Mouse (Mus musculus) G1E (cell line): Measurements from ENCODE around the gene Dck. TPM values are rescaled to one million over a fixed set of nuclear protein-coding genes. Genes with fewer than 3 reads are reported as not detected.

Experiments used
- ATAC-seq: 2 replicates; pipeline ENCODE4 v1.8.0; 2016; ENCODE audit warnings: mild to moderate bottlenecking; ENCODE audit not compliant: insufficient number of reproducible peaks, poor library complexity, low FRiP score, severe bottlenecking; ENCODE audit errors: extremely low read depth
- DNase-seq: peaks from one replicate; pipeline ENCODE4 v3.0.0; 2012; ENCODE audit warnings: low spot score
- H3K27me3 ChIP-seq: 2 replicates; pipeline ENCODE4 v1.6.1; 2012; ENCODE audit warnings: mild to moderate bottlenecking, low read length, inconsistent platforms; ENCODE audit not compliant: insufficient read depth
- H3K36me3 ChIP-seq: replicated peaks from 2 replicates; pipeline ENCODE3; 2012; ENCODE audit warnings: mild to moderate bottlenecking, inconsistent platforms
- H3K4me1 ChIP-seq: 2 replicates; pipeline ENCODE4 v1.6.1; 2012; ENCODE audit warnings: low read depth, low read length, inconsistent platforms, mixed read lengths; ENCODE audit not compliant: insufficient read depth
- H3K4me3 ChIP-seq: 2 replicates; pipeline ENCODE4 v1.5.1; 2012; ENCODE audit warnings: low read depth, mild to moderate bottlenecking, inconsistent platforms, low read length, moderate library complexity, mixed read lengths
- H3K9me3 ChIP-seq: replicated peaks from 2 replicates; pipeline ENCODE4 v1.6.1; 2012; ENCODE audit warnings: inconsistent platforms
- CTCF ChIP-seq: IDR thresholded peaks from 2 replicates; pipeline ENCODE4 v1.5.1; 2012; ENCODE audit warnings: low read depth, low read length, inconsistent platforms, mixed read lengths
- GATA1 ChIP-seq: IDR thresholded peaks from 2 replicates; pipeline ENCODE4 v1.6.1; 2012; ENCODE audit warnings: borderline replicate concordance, low read length, inconsistent platforms, mixed read lengths
- GATA2 ChIP-seq: IDR thresholded peaks from 2 replicates; pipeline ENCODE4 v1.6.1; 2012; ENCODE audit warnings: low read depth, low read length, inconsistent platforms, borderline replicate concordance
- POLR2AphosphoS5 ChIP-seq: IDR thresholded peaks from 2 replicates; pipeline ENCODE4 v1.6.1; 2012; ENCODE audit warnings: low read depth, low read length, inconsistent platforms; ENCODE audit not compliant: insufficient replicate concordance
- TAL1 ChIP-seq: conservative IDR thresholded peaks from 2 replicates; pipeline ENCODE4 v1.6.1; 2012; ENCODE audit warnings: low read depth, low read length, inconsistent platforms, mixed read lengths
- polyA plus RNA-seq: library from polyadenylated mRNA; stranded (reverse); fragments of >175 nt; gene quantifications from 2 replicates; pipeline ENCODE4 v1.2.3, GENCODE M21; 2012
- total RNA-seq, 2 experiments: library from RNA; stranded (forward) in 1 of 2; stranded (reverse) in 1 of 2; fragments of 200-1000 nt in 1 of 2; fragments of >200 nt in 1 of 2; fragmentation: Nextera tagmentation in 1 of 2; gene quantifications; 2 replicates each; pipeline ENCODE4 v1.2.3; 2014 to 2017

The Dck gene
- total and polyA plus RNA-seq, 3 experiments: 5.8 to 74.6 (median 41.7) TPM

DNA sequence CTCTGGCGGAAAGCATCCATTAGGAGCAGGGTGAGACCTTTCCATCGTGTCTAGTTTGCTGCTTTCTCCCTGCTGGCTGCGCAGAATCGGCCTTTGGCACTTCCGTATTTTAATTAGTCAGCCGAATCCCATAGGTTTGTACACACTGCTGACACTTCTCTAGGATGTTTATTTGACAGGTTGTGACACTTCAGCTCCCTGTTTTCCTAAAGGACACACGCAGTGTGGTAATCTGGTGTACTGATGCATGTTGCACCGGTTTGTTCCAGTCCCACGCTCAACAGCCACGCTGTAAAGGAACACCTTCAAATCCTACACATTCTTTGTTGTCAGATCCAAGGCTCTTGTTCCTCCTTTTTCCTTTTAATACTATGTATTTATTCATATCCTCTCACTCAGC, 60.0 kb downstream of the Dck start:
- no peaks in the 10 kb centered on the region for H3K36me3 ChIP-seq
- H3K4me3 ChIP-seq: no peak overlapping the region
- no peaks in the 10 kb centered on the region for H3K27me3 ChIP-seq
- no peak for TF ChIP-seq GATA1
- TF ChIP-seq TAL1: no peak
- TF ChIP-seq CTCF: no peak
- no peak for TF ChIP-seq GATA2
- H3K4me1 ChIP-seq: no peaks in the 10 kb centered on the region
- DNase-seq (no peak), ATAC-seq (no peak)
- no peaks in the 10 kb centered on the region for H3K9me3 ChIP-seq

- no peaks in the 10 kb centered on the region for H3K9me3 ChIP-seq
- no peak for ATAC-seq
- H3K36me3 ChIP-seq: no peaks in the 10 kb centered on the region
- H3K4me1 ChIP-seq: no peaks in the 10 kb centered on the region
- no peak overlapping the region for H3K4me3 ChIP-seq
- no peaks in the 10 kb centered on the region for H3K27me3 ChIP-seq
- TF ChIP-seq CTCF: no peak
- no peak for TF ChIP-seq POLR2AphosphoS5
- TF ChIP-seq TAL1: no peak
- TF ChIP-seq GATA1: no peak
- DNase-seq: no peak
These were observed 65.2 kb downstream of the Dck start for GRCm38 (mm10) chr5:88829835-88830571.

- H3K27me3 ChIP-seq: no peaks in the 10 kb centered on the region
- no peak overlapping the region for H3K4me3 ChIP-seq
- no peak for DNase-seq
These were observed 66.1 kb downstream of the Dck start for GRCm38 (mm10) chr5:88830880-88831279.

DNA sequence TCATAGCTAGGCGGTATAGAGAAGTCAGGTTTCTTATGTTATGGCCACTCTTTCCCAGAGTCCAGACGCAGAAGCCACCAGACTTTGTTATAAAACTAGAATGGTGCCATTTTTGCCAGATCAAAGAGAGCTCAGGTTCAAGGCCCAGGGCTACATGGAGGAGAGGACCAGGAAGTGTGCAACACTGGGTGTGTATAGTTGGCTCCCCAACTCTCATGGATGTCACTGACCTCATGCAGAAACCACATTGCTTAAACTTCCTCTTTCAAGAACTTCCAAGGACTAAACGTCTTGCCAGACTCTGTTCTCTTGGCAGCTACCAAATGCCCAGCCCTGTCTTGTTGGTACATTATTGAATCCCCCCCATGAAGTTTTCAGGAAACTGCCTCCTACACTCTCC, 67.1 kb downstream of the Dck start:
- Histone ChIP-seq H3K4me1 (no peaks in the 10 kb centered on the region), H3K36me3 (no peaks in the 10 kb centered on the region), H3K9me3 (no peaks in the 10 kb centered on the region), H3K4me3 (no peak overlapping the region), H3K27me3 (no peaks in the 10 kb centered on the region)
- DNase-seq: no peak
- ATAC-seq: no peak
- TF ChIP-seq GATA1 (no peak), CTCF (no peak), POLR2AphosphoS5 (no peak), TAL1 (no peak), GATA2 (no peak)

More at GRCm38 (mm10) chr5:88830880-88831279, 66.1 kb downstream of the Dck start:
- TF ChIP-seq GATA2: no peak
- no peak for TF ChIP-seq CTCF
- TF ChIP-seq GATA1: no peak
- no peak for TF ChIP-seq TAL1
- TF ChIP-seq POLR2AphosphoS5: no peak
- H3K9me3 ChIP-seq: no peaks in the 10 kb centered on the region
- H3K36me3 ChIP-seq: no peaks in the 10 kb centered on the region
- ATAC-seq: no peak
- no peaks in the 10 kb centered on the region for H3K4me1 ChIP-seq

Other genes with a start within 250 kb of the Dck start
- not detected in 2 replicates for gene Jchain, start 237.1 kb upstream of the Dck start, total RNA-seq (2014; fragmentation: Nextera tagmentation)
- gene Jchain, start 237.1 kb upstream of the Dck start, total RNA-seq (2017): not detected in 2 replicates
- not detected in 2 replicates for gene Jchain, start 237.1 kb upstream of the Dck start, polyA plus RNA-seq
- 77.0 and 96.8 TPM in 2 replicates for gene Utp3, start 210.5 kb upstream of the Dck start, total RNA-seq (2014; fragmentation: Nextera tagmentation)
- gene Utp3, start 210.5 kb upstream of the Dck start, total RNA-seq (2017): 53.4 and 69.7 TPM in 2 replicates
- 76.1 and 79.6 TPM in 2 replicates for gene Utp3, start 210.5 kb upstream of the Dck start, polyA plus RNA-seq
- gene Rufy3, start 200.0 kb upstream of the Dck start, total RNA-seq (2014; fragmentation: Nextera tagmentation): 11.9 and 14.0 TPM in 2 replicates
- 14.7 and 17.0 TPM in 2 replicates for gene Rufy3, start 200.0 kb upstream of the Dck start, total RNA-seq (2017)
- gene Rufy3, start 200.0 kb upstream of the Dck start, polyA plus RNA-seq: 2.5 and 3.1 TPM in 2 replicates
- gene Grsf1, start 88.8 kb upstream of the Dck start, total RNA-seq (2014; fragmentation: Nextera tagmentation): 128 and 145 TPM in 2 replicates
- 110 and 130 TPM in 2 replicates for gene Grsf1, start 88.8 kb upstream of the Dck start, total RNA-seq (2017)
- gene Grsf1, start 88.8 kb upstream of the Dck start, polyA plus RNA-seq: 57.3 and 87.8 TPM in 2 replicates
- 47.9 and 53.0 TPM in 2 replicates for gene Mob1b, start 44.1 kb upstream of the Dck start, total RNA-seq (2014; fragmentation: Nextera tagmentation)
- gene Mob1b, start 44.1 kb upstream of the Dck start, total RNA-seq (2017): 16.7 and 20.7 TPM in 2 replicates
- gene Mob1b, start 44.1 kb upstream of the Dck start, polyA plus RNA-seq: 18.4 and 19.5 TPM in 2 replicates
- not detected in 2 replicates for gene Slc4a4, start 121.8 kb downstream of the Dck start, total RNA-seq (2014; fragmentation: Nextera tagmentation)
- gene Slc4a4, start 121.8 kb downstream of the Dck start, total RNA-seq (2017): 0.11 and 0.23 TPM in 2 replicates
- not detected in 2 replicates for gene Slc4a4, start 121.8 kb downstream of the Dck start, polyA plus RNA-seq